Mouse (Mus musculus): Measurements from ENCODE around the gene Ankrd49. TPM values are rescaled to one million over a fixed set of nuclear protein-coding genes. Genes with fewer than 3 reads are reported as not detected.

Ankrd49 gene
- polyA plus RNA-seq, 1 experiment from 2014 or later: 46.8 TPM

DNA sequence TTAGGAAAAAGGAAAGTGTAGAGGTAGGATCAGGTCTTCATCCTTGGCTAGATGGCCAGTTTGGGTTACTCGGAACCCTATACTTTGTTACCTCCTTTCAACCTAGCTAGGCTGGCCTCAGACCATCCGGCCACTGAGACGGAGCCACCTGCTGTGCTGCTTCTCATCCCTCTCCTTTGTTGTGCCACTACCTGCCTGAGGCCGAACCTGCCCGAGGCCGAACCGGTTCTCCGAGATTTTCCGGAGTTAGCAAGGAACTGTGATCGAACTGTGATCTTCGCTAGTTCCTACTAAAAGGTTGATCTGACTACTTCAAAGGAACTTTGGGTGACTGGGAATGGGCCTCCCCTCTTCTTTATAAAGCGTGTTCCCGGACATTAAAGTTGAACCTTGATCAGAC lies 6.3 kb downstream of the Ankrd49 start:
- H3K27me3 ChIP-seq (ENCODE audit: control insufficient read depth, insufficient read depth, low read length): no peaks in the 10 kb centered on the region
- no peak for ATAC-seq (ENCODE audit: low FRiP score, low TSS enrichment)
- WGBS: 32% methylated on average over 13 of the region's 13 CpGs
- no peaks in the 10 kb centered on the region for H3K9me3 ChIP-seq (ENCODE audit: control insufficient read depth, low read length)
- no peak overlapping the region for H3K4me2 ChIP-seq (replicated peaks; ENCODE audit: low read depth, low read length)
- no peak overlapping the region for H3K27ac ChIP-seq (ENCODE audit: low read depth, low read length)
- no peak overlapping the region for H3K9ac ChIP-seq (ENCODE audit: low read depth, low read length)
- H3K36me3 ChIP-seq (ENCODE audit: control insufficient read depth, insufficient read depth, low read length): peaks cover 22% of the 10 kb centered on the region; the same call in 1 of the 2 replicates
- H3K4me1 ChIP-seq (ENCODE audit: control insufficient read depth, insufficient read depth, low read length): no peaks in the 10 kb centered on the region
- H3K4me3 ChIP-seq (ENCODE audit: low read length): no peak overlapping the region

DNA sequence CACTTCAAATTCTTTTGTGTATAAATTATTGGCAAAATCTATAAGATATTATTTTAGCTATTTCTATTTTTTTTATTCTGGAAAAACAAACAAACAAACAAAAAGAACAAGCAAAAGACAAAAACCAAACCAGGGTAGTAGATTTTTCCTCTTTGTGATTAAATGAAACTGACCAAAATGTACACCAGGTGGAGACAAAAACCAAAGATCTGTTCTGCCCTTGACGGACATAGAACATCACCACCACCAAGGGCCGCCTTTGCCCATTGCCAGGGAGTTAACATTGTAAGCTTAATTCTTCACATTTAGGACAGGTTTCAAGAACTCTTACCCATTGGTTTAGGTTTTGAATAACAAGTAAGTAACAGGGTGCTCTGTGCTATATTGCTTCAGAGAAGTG lies 10.8 kb downstream of the Ankrd49 start:
- H3K4me3 ChIP-seq (ENCODE audit: low read length): no peak overlapping the region
- ATAC-seq (ENCODE audit: low FRiP score, low TSS enrichment): no peak
- H3K9ac ChIP-seq (ENCODE audit: low read depth, low read length): no peak overlapping the region
- 48% methylated on average over 2 of the region's 2 CpGs for WGBS
- no peak overlapping the region for H3K27ac ChIP-seq (ENCODE audit: low read depth, low read length)
- no peak overlapping the region for H3K4me2 ChIP-seq (replicated peaks; ENCODE audit: low read depth, low read length)
- H3K36me3 ChIP-seq (ENCODE audit: control insufficient read depth, insufficient read depth, low read length): no peaks in the 10 kb centered on the region
- H3K4me1 ChIP-seq (ENCODE audit: control insufficient read depth, insufficient read depth, low read length): 0 out of 2 replicates have a peak, but pooled peaks cover 3% of the 10 kb centered on the region
- 0 out of 2 replicates have a peak, but pooled peaks cover 3% of the 10 kb centered on the region for H3K27me3 ChIP-seq (ENCODE audit: control insufficient read depth, insufficient read depth, low read length)
- H3K9me3 ChIP-seq (ENCODE audit: control insufficient read depth, low read length): no peaks in the 10 kb centered on the region

DNA sequence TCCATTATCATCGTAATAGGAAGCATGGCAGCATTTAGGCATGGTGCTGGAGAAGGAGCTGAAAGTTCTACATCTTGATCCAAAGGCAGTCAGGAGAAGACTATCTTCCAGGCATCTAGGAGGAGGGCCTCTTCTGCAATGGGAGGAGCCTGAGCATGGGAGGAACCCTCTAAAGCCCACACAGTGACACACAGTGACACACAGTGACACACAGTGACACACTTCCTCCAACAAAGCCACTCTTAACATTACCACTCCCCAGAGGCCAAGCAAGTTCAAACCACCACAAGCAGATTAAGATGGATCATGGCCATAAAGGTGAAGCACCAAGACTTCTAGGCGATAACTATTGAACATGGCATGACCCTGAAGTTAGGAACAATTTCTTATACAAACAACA lies 12.6 kb downstream of the Ankrd49 start:
- H3K9me3 ChIP-seq (ENCODE audit: control insufficient read depth, low read length): no peaks in the 10 kb centered on the region
- H3K4me1 ChIP-seq (ENCODE audit: control insufficient read depth, insufficient read depth, low read length): 0 out of 2 replicates have a peak, but pooled peaks cover 3% of the 10 kb centered on the region
- no peak for ATAC-seq (ENCODE audit: low FRiP score, low TSS enrichment)
- H3K27ac ChIP-seq (ENCODE audit: low read depth, low read length): no peak overlapping the region
- H3K27me3 ChIP-seq (ENCODE audit: control insufficient read depth, insufficient read depth, low read length): 0 out of 2 replicates have a peak, but pooled peaks cover 3% of the 10 kb centered on the region
- WGBS: 89% methylated on average over 2 of the region's 2 CpGs
- no peak overlapping the region for H3K9ac ChIP-seq (ENCODE audit: low read depth, low read length)
- no peaks in the 10 kb centered on the region for H3K36me3 ChIP-seq (ENCODE audit: control insufficient read depth, insufficient read depth, low read length)
- no peak overlapping the region for H3K4me2 ChIP-seq (replicated peaks; ENCODE audit: low read depth, low read length)
- H3K4me3 ChIP-seq (ENCODE audit: low read length): no peak overlapping the region

DNA sequence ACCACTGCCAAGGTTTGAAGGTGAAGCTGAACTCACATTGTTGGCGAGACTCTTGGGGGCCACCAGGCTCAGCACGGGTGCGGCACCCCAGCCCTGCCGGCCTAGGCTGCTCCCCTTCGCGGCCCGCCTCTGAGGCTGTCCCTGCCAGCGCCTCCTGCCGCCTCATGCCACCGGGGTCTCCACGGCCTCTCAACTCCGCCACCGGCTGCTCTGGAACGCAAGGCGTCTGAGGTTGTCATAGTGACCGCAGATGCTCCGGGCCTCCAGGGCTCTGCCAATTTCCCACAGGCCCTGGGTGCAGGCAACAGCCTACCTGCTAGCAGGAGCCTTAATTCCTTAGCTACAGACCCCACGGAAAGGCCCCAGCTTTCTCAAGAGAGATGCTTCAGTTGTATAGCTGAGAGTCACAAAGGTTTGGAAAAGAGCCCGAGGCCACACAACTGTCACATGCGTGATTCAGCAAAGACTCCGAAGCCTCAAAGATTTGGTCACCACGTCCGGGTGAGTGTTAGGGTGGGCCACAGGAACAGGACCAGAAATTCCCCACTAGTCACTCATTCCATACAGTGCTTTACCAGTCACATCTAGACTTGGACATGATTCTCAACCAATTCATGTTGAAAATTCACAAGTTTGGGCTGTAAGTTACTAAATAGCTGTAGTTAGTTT lies 13.7 kb downstream of the Ankrd49 start, which contains the start of gene 1700012B09Rik:
1700012B09Rik (minus strand) TSS at position 228 of the 669 bp plus-strand sequence.
- no peak within 1 kb of the TSS for H3K4me2 ChIP-seq (replicated peaks; ENCODE audit: low read depth, low read length)
- 0 out of 2 replicates have a peak, but pooled peaks cover 3% of the 10 kb centered on the region for H3K27me3 ChIP-seq (ENCODE audit: control insufficient read depth, insufficient read depth, low read length)
- peak within 1 kb of the TSS; percentile 31; the same call in 1 of the 2 replicates for H3K9ac ChIP-seq (ENCODE audit: low read depth, low read length)
- 17% methylated on average over 23 of the region's 23 CpGs for WGBS
- H3K4me1 ChIP-seq (ENCODE audit: control insufficient read depth, insufficient read depth, low read length): 0 out of 2 replicates have a peak, but pooled peaks cover 3% of the 10 kb centered on the region
- no peaks in the 10 kb centered on the region for H3K36me3 ChIP-seq (ENCODE audit: control insufficient read depth, insufficient read depth, low read length)
- H3K4me3 ChIP-seq (ENCODE audit: low read length): no peak within 1 kb of the TSS
- ATAC-seq (ENCODE audit: low FRiP score, low TSS enrichment): peak; percentile 43; the same call in 1 of the 2 replicates
- no peaks in the 10 kb centered on the region for H3K9me3 ChIP-seq (ENCODE audit: control insufficient read depth, low read length)
- no peak within 1 kb of the TSS for H3K27ac ChIP-seq (ENCODE audit: low read depth, low read length)

DNA sequence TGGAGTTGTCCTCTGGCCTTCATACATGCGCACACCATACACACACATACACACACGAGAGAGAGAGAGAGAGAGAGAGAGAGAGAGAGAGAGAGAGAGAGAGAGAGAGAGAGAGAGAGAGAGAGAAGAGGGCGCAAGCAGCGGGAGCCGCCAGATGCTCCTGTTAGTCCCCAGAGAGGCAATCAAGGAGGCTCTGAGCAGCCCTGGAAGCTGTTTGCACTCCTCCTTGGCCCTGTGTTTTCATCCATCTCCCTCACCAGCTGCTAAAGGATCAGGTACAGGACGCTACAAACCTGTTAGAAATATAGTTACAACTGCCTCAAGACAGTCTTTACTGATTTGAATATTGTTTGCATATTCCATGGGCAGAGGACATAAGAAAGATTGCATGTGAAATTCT lies 14.8 kb downstream of the Ankrd49 start:
- H3K27me3 ChIP-seq (ENCODE audit: control insufficient read depth, insufficient read depth, low read length): 0 out of 2 replicates have a peak, but pooled peaks cover 3% of the 10 kb centered on the region
- no peaks in the 10 kb centered on the region for H3K9me3 ChIP-seq (ENCODE audit: control insufficient read depth, low read length)
- H3K4me1 ChIP-seq (ENCODE audit: control insufficient read depth, insufficient read depth, low read length): 0 out of 2 replicates have a peak, but pooled peaks cover 3% of the 10 kb centered on the region
- WGBS: 70% methylated on average over 5 of the region's 6 CpGs
- H3K9ac ChIP-seq (ENCODE audit: low read depth, low read length): no peak overlapping the region
- no peak for ATAC-seq (ENCODE audit: low FRiP score, low TSS enrichment)
- no peak overlapping the region for H3K4me3 ChIP-seq (ENCODE audit: low read length)
- no peak overlapping the region for H3K27ac ChIP-seq (ENCODE audit: low read depth, low read length)
- H3K4me2 ChIP-seq (replicated peaks; ENCODE audit: low read depth, low read length): no peak overlapping the region
- H3K36me3 ChIP-seq (ENCODE audit: control insufficient read depth, insufficient read depth, low read length): no peaks in the 10 kb centered on the region

DNA sequence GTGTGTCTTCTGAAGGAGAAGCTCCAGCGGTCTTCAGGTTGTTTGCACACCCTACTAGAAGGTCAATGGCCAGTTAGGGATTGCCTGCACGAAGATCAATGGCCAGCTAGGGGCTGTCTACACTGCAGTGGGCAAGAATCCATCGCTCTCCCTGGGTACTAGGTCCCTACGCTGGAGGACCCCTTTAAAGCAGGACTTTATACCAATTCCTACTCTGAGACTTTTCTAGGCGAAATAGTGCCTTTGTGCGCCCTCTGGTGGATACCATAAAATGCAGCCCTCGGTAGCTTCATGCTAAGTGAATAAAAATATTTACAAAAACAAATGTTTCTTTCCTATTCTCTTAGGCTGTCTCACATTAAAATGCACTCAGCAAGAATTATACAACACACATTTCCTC lies 19.9 kb downstream of the Ankrd49 start:
- 28% methylated on average over 7 of the region's 7 CpGs for WGBS
- H3K9me3 ChIP-seq (ENCODE audit: control insufficient read depth, low read length): no peaks in the 10 kb centered on the region
- no peaks in the 10 kb centered on the region for H3K36me3 ChIP-seq (ENCODE audit: control insufficient read depth, insufficient read depth, low read length)
- no peaks in the 10 kb centered on the region for H3K4me1 ChIP-seq (ENCODE audit: control insufficient read depth, insufficient read depth, low read length)
- H3K9ac ChIP-seq (ENCODE audit: low read depth, low read length): no peak overlapping the region
- H3K4me3 ChIP-seq (ENCODE audit: low read length): no peak overlapping the region
- H3K4me2 ChIP-seq (replicated peaks; ENCODE audit: low read depth, low read length): no peak overlapping the region
- no peaks in the 10 kb centered on the region for H3K27me3 ChIP-seq (ENCODE audit: control insufficient read depth, insufficient read depth, low read length)
- peak; percentile 60; the same call in 1 of the 2 replicates for ATAC-seq (ENCODE audit: low FRiP score, low TSS enrichment)
- no peak overlapping the region for H3K27ac ChIP-seq (ENCODE audit: low read depth, low read length)

DNA sequence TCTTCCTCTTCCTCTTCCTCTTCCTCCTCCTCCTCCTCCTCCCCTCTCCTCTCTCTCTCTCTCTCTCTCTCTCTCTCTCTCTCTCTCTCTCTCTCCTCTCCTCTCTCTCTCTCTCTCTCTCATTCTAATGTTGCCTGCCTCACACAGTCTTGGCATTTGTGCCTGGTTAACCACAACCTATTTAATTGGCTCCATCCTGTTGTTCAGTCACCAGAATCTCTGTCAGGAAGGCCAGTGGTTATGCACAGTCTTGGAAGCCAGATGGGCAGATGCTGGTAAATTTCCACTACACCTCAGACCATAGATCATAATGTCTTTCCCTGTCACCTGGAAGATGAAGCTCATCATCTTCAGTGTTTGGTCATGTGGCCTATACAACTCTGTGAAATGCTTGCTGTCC lies 25.4 kb downstream of the Ankrd49 start:
- Histone ChIP-seq H3K4me3 (ENCODE audit: low read length) (no peak overlapping the region), H3K4me1 (ENCODE audit: control insufficient read depth, insufficient read depth, low read length) (no peaks in the 10 kb centered on the region), H3K27me3 (ENCODE audit: control insufficient read depth, insufficient read depth, low read length) (no peaks in the 10 kb centered on the region), H3K9ac (ENCODE audit: low read depth, low read length) (no peak overlapping the region), H3K9me3 (ENCODE audit: control insufficient read depth, low read length) (no peaks in the 10 kb centered on the region), H3K27ac (ENCODE audit: low read depth, low read length) (no peak overlapping the region), H3K4me2 (replicated peaks; ENCODE audit: low read depth, low read length) (no peak overlapping the region), H3K36me3 (ENCODE audit: control insufficient read depth, insufficient read depth, low read length) (no peaks in the 10 kb centered on the region)
- no peak for ATAC-seq (ENCODE audit: low FRiP score, low TSS enrichment)

DNA sequence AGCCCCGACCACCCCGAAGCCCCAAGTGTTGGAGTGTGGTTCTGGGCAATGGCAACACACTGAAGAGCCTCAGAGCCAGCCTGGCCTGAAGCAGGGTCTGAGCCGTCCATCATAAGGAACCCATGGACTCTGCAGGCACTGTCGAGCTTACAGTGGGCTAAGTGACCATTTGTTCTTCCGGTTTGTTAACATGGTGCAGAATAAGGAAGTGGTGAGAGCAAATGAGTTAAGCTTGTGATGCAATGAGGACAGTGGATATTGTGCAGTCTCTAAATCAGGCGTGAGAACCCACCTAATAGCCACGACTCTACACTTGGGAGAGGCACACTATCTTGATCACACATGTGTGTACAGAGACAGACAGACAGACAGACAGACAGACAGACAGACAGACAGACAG lies 26.1 kb downstream of the Ankrd49 start:
- H3K27ac ChIP-seq (ENCODE audit: low read depth, low read length): no peak overlapping the region
- ATAC-seq (ENCODE audit: low FRiP score, low TSS enrichment): no peak
- 69% methylated on average over 7 of the region's 7 CpGs for WGBS
- H3K36me3 ChIP-seq (ENCODE audit: control insufficient read depth, insufficient read depth, low read length): no peaks in the 10 kb centered on the region
- H3K9ac ChIP-seq (ENCODE audit: low read depth, low read length): no peak overlapping the region
- no peak overlapping the region for H3K4me2 ChIP-seq (replicated peaks; ENCODE audit: low read depth, low read length)
- H3K27me3 ChIP-seq (ENCODE audit: control insufficient read depth, insufficient read depth, low read length): no peaks in the 10 kb centered on the region
- no peaks in the 10 kb centered on the region for H3K4me1 ChIP-seq (ENCODE audit: control insufficient read depth, insufficient read depth, low read length)
- no peaks in the 10 kb centered on the region for H3K9me3 ChIP-seq (ENCODE audit: control insufficient read depth, low read length)
- H3K4me3 ChIP-seq (ENCODE audit: low read length): no peak overlapping the region

DNA sequence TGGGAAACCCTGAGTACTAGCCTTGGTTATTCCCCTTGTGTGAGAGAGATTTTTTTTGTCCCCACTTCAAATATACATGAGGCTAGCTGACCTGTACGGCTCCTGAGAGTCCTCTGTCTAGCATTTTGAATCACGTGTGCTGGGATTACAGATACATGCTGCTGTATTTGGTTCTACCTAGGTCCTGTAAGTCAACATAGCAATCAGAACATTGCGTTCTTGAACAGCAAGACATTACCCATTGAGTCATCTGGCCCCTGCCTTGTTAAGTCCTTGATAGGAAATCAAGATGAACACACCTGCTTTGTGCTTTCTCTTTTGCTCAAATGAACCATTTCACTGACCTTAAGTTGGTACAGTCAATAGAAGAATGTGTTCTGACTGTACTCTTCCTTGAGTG lies 30.2 kb downstream of the Ankrd49 start:
- H3K4me3 ChIP-seq (ENCODE audit: low read length): no peak overlapping the region
- no peak overlapping the region for H3K27ac ChIP-seq (ENCODE audit: low read depth, low read length)
- H3K9me3 ChIP-seq (ENCODE audit: control insufficient read depth, low read length): no peaks in the 10 kb centered on the region
- ATAC-seq (ENCODE audit: low FRiP score, low TSS enrichment): no peak
- H3K9ac ChIP-seq (ENCODE audit: low read depth, low read length): no peak overlapping the region
- peaks cover 8% of the 10 kb centered on the region for H3K27me3 ChIP-seq (ENCODE audit: control insufficient read depth, insufficient read depth, low read length)
- H3K4me1 ChIP-seq (ENCODE audit: control insufficient read depth, insufficient read depth, low read length): peaks cover 7% of the 10 kb centered on the region; the same call in 1 of the 2 replicates
- H3K4me2 ChIP-seq (replicated peaks; ENCODE audit: low read depth, low read length): no peak overlapping the region
- H3K36me3 ChIP-seq (ENCODE audit: control insufficient read depth, insufficient read depth, low read length): no peaks in the 10 kb centered on the region
- 86% methylated on average over 3 of the region's 3 CpGs for WGBS
